Mouse (Mus musculus): Measurements from ENCODE around the gene Pitx1. TPM values are rescaled to one million over a fixed set of nuclear protein-coding genes. Genes with fewer than 3 reads are reported as not detected.

Pitx1 gene
- total RNA-seq, 2 experiments from 2014 or later = not detected

DNA sequence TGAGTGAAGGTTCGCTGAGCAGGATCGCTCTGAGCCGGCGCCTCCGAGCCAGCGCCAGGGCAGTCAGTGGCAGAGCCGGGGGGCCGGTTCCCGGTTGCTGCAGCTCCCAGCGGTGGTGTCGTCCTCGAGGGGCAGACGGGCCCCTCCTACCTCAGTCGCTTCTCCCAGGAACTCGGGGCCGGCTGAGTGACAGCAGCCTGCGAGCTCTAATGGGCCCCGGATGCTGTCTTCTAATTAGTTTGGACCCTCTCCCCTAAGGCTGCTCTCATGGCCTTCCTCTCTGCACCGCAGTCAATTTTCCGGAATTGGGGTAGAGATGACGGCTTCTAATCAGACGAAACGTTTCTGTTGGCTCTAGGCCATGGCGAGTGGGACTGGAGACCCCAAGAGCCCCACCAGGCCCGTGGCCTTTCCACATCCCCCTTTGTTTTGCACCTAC lies 4.3 kb downstream of the Pitx1 start:
- no peak for ATAC-seq (replicated peaks; ENCODE audit: poor library complexity)

DNA sequence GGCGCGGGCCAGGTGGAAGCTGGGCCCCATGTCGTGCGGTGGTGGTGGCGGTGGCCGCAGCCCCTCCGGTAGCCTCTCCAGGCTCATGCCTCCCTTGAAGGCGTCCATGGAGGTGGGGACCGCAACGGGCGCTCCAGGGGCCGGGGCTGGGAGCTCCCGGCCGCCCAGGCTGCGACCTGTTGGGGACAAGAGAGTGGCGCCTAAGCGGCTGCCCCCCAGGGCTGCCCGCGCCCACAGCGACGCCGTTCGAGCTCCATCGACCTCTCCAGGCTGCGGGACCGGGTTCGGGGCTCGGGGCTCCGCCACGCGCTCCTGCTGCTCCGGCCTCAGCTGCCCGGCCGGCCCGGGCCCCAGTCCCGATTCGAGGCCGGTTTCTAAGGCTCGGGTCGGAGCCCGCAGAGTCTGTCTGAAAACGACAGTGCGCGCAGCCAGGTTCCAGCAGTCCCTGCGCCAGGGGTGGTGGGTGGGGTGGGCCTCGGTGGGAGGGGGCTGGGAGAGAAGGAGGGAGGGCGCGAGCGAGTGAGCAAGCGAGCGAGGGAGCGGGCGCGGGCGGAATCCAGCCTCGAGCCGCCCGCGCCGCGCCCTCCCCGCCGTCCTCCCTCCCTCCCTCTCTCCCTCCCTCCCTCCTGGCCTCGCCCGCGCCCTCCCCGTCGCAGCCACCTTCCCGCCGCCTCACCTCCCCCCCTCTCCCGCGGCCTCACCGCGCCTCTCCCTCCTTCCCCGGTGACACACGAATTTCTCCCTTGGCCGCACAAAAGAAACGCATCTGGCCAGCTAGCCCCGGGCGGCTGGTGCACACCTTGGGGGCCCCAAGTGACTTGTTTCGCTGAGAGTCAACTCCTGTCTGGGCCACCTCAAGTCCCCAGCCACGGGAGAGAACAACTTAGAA lies 4.9 kb downstream of the Pitx1 start:
- no peak for ATAC-seq (replicated peaks; ENCODE audit: poor library complexity)

DNA sequence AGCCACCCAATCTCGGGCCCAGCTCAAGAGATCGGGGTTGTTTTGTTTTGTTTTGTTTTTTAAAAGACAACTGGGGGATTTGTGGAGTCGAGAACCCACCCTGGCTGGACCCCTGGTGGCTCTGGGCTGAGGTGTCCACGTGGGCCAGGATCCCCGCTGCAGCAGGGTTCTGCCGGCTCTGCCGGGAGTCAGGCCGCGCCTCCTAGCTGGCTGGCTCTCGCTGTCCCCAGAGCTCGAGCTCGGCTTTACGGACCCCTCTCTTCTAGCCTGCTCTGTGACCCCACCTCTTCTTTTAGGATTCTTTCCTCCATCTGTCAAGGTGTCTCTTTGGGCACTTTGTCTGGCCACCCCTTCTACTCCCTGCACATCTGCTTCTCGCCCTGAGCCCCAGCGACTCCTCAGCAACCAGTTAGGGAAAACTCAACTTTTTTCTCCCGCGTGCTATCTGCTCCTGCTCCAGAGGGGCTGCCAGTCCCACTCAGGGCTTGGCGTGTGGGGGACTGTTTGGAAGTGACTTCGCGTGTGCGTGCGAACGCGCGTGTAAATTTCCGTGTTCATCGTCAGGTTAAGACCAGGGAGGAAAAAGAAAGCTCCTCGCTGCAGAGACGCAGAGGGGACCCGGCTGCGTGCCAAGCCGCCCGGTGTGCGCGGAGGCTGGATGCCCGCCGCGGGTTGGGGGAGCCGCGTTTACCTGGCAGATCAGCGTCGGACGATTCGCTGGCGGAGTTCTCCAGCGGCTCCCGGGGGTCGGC lies 5.7 kb downstream of the Pitx1 start:
- no peak for ATAC-seq (replicated peaks; ENCODE audit: poor library complexity)

DNA sequence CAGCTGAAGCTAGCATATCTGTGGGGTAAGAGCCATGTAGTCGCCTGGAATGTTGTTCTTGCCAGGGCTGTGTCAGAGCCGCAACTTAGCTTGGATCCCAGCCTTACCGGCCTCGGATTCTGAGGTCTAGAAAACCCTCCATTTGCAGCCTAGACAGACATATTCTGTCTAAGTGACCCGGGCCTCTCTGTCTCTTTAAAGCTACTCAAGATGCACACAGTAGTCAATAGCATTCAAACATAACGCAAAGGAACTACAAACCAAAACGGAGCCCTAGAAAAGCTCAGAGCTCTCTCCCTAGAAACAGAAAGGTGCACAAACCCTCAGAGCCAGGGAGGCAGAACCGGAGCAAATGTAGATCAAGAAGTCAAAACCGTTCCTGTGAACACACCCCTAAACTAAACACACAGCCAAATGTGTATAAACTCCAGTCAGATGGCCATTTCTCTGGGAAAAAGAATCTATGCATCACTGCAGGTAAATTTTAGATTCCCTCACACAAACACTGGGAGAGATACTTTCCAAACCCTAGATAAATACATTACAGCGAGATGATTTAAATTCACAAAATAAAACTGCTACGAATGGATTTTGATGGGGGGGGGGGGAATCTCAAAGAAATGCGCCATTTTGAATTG lies 6.9 kb downstream of the Pitx1 start:
- no peak for ATAC-seq (replicated peaks; ENCODE audit: poor library complexity)

DNA sequence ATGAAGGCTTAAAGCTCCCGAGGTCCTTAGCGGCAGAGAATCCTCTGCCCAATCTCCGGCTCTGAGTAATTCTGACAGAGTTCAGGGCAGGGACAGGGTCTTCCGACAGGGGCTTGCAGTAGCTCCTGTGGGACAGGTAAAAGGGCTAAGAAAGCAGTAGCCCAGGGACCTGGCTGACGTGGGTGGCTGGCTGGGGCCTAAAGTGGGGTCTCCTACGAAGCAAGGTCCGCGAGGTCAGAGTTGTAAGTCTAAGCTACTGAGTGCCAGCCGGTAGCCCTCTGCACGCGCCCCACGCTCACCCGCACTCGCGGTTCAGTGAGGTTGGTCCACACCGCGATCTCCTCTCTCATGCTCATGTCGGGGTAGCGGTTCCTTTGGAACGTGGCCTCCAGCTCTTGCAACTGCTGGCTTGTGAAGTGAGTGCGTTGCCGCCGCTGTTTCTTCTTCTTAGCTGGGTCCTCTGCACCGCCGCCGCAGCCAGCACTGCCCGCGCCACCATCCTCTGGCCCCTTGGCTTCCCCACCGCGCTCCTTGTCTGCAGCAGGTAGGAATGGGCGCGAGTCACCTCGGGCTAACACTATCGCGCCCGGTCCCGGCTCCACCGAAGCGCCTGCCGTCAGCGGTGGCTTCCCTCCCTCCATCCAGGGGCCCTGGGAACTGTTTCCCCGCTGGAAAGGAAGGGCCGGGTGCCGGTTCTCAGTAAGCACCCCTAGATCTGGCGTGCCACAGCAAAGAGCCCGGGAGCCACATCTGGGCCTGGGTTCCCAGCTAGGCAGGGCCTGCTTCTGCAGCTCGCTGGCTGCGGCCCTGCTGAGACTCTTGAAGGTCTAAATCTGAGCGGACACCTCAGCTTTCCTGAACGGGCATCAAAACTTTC lies 7.6 kb downstream of the Pitx1 start:
- no peak for ATAC-seq (replicated peaks; ENCODE audit: poor library complexity)

DNA sequence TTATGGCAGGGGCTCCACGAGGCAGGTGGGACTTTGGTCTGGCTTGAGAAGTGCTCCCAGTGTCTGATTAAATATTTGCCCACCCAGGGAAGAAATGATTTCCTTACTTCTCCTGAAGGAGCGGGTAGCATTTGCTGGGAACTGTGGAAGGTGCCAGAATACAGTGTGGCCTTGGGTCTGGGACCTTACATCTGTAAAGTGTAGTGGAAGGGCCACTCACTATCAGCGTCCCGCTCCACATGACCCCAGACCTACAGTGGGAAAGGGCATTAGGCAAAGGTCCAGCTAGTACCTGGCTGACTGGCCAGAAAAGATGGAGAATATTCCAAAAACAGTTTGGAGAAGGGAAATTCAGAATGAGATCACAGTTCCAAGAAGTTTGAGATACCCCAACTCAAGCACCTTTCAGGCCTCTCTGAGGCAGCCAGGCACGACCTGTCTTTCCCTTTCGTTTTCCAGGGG lies 8.3 kb downstream of the Pitx1 start:
- no peak for ATAC-seq (replicated peaks; ENCODE audit: poor library complexity)

DNA sequence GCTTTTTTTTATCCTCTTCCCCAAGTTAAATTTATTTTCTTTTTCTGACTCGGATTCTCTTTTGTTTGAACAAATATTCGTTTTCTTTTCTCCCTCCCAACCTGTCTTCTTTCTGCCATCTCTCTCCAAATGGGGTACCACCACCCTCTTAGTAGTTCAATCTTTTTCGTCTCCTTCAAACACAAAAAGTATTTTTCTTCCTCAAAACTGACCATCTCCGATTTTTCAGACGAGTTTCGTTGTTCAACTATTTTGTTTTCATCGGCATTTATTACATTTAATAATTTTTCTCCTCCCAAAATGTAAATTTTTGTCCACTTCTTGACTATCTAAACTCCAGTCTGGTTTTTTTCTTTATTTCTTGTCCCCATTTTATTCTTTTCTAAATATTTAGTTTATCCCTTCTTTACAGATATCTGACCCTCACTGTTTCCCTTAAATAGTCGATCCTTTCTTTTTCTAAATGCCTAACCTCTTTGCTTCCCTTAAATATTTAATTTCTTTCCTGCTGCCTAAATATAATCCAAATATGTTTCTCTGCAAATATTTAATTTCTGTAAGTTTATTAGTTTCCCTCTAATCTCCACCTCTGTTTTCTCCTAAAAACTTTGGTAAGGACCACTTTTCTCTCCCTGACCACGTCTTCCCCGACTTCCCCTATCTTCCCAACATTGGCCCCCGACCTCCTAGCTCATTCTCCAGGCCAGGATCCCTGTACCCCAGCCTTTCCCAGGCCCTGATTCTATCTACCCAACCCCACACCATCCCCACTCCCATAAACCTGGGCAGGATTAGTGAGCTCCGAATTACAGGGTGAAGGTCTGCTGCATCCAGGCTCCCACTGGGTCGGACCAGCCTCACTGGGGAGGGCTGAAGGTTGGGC lies 9.0 kb downstream of the Pitx1 start:
- no peak for ATAC-seq (replicated peaks; ENCODE audit: poor library complexity)

DNA sequence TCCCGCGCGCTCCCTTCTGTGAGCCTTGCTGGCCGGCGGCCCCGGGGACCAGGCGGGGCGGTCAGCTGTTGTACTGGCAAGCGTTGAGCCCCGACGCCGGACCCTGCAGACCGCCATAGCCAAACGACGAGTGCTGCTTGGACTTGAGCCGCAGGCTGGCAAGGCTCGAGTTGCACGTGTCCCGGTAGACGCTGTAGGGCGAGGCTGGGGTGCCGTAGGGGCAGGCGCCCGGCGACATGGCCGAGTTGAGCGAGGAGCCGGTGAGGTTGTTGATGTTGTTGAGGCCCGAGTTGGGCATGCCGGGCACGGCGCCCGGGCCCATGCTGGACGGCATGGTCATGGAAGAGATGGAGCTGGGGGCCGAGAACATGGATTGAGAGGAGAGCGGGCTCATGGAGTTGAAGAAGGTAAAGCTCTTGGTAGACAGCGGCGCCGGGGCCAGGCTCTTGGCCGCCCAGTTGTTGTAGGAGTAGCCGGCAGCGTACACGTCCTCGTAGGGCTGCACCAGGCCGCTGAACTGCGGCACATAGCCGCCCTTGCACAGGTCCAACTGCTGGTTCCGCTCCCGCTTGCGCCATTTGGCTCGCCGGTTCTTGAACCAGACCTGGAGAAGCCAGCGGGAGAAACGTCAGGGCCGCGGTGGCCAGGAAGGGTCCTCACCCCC lies 9.9 kb downstream of the Pitx1 start:
- ATAC-seq (replicated peaks; ENCODE audit: poor library complexity) = no peak

DNA sequence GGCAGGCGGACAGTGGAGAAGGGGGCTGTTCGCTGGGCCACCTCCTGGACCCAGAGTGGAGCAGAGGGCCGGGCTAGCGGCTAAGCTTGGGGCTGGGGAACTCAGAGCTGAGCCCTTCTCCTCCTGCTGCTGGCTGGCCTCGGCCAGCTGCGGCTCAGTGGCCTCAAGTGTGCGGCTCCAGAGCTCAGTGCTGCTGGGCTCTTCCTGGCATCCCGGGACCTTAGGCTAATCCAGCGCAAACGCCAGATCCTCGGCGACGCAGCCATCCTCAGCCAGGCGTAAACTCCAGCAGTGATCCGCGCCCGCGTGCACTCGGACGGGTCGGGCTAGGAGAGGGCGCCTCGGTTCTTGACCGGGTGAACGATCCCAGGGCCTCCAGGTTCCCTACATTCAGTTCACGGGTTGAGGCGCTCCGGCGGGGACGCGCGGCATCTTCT lies 10.7 kb downstream of the Pitx1 start:
- ATAC-seq (replicated peaks; ENCODE audit: poor library complexity) = no peak

DNA sequence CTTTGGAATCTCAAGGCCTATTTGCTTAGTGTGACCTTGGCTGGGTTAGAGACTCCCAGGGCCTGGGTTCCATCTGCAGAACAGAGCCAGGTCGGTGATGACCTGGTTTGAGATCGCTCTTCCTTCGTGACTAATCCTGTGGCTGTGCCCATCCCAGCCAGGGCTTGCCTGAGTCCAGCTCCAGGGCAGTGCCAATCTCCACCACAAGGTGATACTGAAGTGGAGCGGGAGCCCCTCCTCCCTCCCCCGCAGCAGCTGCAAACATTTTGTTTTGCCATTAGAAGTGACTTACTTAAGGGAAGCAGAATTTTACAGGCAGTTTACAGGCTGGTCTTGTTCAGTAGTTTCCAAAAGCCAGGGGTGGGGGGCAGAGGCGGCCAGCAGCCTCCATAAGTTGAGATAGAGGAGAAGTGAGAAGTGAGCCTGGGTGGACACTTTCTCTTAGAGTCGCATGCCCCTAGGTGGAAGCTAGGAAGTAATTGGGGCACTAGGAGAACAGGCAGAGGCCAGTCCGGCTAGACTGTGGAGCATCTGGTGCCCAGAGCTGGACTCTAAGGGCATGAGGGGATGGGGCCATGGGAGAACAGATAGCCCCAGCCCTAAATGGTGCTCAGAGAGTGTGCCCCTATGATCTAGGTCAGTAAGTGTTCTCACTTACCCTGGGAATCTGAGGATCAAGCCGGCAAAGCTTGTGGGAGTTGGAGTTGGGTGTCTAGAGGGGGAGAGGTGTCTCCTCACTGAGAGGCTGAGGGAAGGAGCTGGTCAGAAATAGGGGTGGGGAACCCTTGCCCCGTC lies 11.6 kb downstream of the Pitx1 start:
- no peak for ATAC-seq (replicated peaks; ENCODE audit: poor library complexity)

DNA sequence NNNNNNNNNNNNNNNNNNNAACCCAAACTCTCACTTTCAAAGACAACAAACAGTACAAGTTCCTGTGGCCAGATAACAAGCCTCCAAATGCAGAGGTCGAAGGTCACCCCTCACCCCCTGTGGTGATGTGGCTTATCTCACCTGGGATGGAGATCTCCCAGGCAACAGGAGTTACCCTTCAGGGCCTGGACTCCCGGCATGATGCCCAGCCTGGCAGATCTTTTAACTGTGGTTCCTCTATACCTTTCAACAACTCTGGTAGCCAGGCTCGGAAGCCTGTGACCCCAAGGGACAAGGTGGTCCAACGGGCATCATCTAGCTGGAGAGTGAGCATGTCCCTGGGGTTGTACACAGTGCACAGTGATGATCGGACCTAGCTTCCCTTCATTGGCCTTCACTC lies 13.5 kb downstream of the Pitx1 start:
- no peak for ATAC-seq (replicated peaks; ENCODE audit: poor library complexity)

DNA sequence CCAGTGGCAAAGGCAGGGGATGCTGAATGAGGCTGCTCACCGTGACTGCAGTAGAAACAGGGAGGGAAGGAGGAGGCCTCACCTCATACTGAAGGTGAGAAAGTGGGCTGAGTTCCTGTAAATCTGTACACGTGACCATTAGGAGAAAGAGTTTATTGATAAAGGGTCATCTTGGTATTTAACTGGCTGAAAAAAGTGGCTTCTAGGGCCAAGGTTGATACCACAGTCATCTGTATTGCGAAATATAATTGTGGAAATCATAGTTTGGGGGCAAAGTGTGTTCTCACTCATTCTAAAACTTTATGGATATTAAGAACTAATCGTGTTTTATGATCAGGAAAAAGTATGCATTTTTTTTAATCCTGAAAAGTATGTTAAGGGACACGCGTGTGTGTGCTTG lies 21.2 kb downstream of the Pitx1 start:
- no peak for ATAC-seq (replicated peaks; ENCODE audit: poor library complexity)

DNA sequence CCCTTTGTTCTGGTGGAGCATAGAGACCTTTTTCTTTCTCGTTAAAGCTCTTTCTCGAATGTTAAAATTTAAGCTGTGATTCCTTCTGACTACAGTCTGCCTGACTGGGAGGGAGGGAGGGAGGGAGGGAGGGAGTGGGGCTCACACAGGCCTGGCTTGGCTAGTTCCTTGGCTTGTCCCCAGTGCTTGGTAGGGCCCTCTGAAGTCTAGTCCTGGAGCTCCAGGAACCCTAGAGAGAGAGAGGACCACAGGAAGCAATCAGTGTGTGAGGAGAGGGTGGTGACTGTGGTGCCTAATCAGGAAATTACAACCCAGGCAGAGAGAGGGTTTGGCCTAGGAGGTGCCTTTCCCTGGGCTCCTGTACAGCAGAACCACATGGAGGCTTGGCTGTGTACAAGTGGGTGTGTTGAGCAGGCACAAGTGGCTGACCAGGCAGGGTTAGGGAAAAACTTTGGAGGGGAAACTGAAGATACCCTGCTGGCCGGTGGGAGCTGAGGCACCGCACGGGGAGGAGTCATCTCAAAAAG lies 22.4 kb downstream of the Pitx1 start:
- ATAC-seq (replicated peaks; ENCODE audit: poor library complexity) = no peak

DNA sequence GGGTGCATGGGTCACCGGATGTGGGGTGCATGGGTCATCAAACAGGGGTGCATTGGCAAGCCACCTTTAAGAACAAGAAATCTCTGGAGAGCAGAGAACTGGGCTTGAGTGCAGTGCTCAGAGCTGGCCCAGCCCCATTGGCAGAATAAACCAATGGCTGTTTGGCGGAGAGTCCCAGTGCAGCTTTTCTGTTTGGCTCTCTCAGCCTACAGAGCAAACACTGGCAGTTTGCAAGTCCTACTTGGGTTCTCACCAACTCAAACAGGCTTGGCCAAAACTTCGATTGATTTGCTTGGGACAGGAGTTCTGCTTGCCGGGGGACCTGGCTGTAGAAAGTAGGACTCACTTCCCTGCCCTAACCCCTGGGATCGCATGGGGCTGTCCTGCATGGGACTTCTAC lies 25.0 kb downstream of the Pitx1 start:
- no peak for ATAC-seq (replicated peaks; ENCODE audit: poor library complexity)

DNA sequence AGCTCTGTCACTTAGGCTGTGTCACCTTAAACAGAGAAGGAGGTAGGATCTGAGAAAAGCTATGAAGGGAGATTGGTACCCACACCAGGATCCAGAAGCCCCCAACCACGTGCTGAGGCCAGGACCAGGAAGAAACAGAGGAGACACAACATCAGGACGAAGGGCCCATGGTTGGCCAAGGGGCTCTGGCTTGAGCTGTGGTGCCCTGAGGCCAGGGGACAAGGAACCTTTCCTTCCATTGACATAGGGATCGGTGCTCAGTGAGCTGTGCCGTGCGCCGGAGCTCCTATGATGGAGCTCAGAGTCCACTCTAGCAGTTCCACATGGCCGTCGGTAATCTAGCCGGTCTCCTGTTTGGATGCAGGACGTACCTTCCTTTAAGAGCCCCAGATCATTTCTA lies 26.3 kb downstream of the Pitx1 start:
- ATAC-seq (replicated peaks; ENCODE audit: poor library complexity) = no peak

DNA sequence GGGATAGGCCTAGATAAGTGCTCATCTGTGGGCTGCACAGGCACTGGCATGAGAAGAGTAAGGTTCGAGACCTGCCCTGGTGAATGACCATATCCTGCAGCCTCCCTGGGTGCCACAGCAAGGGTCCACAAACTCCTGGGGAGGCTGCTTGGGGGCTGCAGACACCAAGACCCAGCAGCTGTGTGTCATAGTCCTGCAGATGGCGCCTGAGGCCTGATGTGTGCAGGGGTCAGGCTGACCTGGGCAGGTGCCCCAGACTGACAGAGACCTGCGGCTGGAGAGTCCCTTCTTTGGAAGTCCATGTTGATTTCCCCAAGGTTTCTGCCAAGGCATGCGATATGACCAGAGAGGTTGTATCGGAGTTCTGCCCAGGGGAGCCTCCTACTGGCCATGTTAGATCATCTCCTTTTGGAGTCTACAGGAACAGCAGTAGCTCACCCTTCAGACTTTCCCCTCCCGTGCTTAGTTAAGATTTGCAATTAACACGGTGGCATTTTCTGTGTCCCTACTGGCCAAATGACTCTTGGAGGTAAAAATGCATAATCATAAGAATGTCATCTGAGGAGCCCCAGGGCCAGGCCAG lies 26.9 kb downstream of the Pitx1 start:
- no peak for ATAC-seq (replicated peaks; ENCODE audit: poor library complexity)

DNA sequence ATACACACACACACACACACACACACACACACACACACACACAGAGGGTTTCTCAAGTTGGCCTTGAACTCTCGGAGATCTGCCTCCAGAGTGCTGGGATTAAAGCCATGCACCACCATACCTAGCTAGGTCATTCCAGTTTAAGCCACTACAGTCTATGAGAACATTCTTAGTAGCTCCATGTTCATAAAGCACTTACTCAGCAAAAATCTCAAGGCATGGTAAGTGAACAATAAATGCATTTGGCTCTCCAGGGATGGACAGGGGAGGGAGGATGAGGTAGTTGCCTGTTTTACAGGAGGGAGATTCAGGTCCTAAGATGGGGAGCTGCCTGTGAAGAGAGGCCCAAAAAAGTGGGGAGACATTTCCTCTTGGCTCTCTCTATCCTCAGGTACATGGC lies 32.0 kb downstream of the Pitx1 start:
- no peak for ATAC-seq (replicated peaks; ENCODE audit: poor library complexity)

DNA sequence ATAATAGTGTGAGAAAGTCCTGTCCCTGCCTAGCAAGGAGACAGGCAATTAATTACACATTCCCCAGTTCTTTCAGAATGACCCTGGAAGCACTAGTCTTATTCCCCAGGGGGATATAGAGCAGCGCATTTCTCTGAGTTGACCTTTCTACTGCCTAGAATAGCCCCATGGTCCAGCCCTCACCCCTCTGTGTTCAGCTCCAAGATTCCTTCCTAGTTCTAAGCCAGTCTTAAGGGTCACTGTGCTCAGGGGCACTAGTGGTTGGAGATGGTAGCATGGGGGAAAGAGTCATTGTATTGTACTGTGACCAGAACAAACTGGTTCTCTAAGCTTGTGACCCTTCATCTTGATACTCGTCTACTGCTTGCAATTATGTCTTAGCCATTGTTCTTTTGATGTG lies 34.7 kb downstream of the Pitx1 start:
- no peak for ATAC-seq (replicated peaks; ENCODE audit: poor library complexity)

Data from megakaryocyte progenitor cell, adult 5-6 weeks (primary cell).